Mouse (Mus musculus): ENCODE measurements around the gene Dst.
"Not testable (repeated sequence)": the region's sequence is repeated elsewhere in the genome, so short reads cannot be mapped to it uniquely, and the experiment has no call there.

Gene Dst

GRCm38 (mm10) chr1:34030330-34031021 lies 122.5 kb downstream of the Dst start:
- DNase-seq: no peak

DNA sequence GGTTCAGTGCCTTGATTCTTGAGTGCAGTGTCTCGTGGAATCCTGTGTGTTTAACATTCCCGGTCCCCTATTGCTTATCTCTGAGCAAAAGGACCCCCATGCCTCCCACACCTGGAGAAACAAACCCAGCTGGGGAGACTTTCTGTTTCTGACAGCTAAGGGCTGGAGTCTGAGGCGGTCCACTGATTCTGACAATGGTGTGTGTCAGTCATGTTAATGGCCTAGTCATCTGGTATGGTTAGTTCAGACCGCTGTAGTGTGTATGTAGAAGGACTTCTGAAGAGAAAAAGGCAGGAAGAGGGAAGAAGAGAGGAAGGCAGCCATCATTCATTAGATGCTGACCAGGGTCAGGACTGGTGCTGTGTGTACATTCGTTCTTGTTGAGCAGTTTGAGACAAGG lies 125.0 kb downstream of the Dst start:
- no peak for DNase-seq

- no peak for DNase-seq
These were observed 125.5 kb downstream of the Dst start for GRCm38 (mm10) chr1:34033478-34033877.

- no peak for DNase-seq
These were observed 125.9 kb downstream of the Dst start for GRCm38 (mm10) chr1:34033958-34034357.

DNA sequence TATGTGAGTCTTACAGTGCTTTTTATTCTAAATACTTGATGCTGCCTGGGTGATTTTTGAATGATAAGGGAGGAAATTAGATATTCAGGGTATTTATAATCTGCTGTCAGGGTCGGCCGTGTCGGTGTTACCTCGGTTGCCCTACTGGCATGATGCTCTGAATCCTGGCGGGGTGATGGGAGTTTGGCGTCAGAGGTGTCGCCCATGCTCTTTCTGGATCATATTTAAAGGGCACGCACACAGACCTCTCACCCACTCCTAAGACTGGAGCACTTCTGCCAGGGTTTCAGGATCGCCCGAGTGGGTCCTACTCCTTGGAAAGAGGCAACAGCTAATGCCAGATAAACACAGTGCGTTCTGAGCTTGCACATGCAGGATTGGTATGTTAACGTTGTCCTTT lies 128.1 kb downstream of the Dst start:
- no peak for DNase-seq

GRCm38 (mm10) chr1:34038571-34038970 lies 130.5 kb downstream of the Dst start:
- DNase-seq: no peak

- DNase-seq: no peak
These were observed 132.0 kb downstream of the Dst start for GRCm38 (mm10) chr1:34040049-34040448.

- no peak for DNase-seq
These were observed 133.1 kb downstream of the Dst start for GRCm38 (mm10) chr1:34040901-34041721.

GRCm38 (mm10) chr1:34042299-34042698 lies 134.3 kb downstream of the Dst start:
- no peak for DNase-seq

DNA sequence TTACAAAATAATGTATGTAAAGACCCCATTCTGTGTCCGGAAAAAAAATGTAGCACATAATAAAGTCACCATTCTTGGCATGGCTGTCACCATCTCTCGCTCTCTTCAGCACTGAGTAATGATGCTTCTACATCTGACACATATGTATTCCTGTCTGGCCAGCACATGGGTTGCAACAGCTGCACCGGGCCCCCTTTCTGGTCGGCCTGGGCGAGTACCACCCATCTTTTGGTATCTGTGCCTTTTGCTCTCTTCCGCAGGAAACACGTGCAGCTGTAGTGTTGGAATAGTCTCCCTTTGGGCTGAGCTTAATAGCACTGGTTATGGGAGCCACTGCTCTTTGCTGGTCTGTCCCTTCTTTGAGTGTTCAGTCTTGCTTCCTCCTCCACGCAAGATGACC lies 135.3 kb downstream of the Dst start:
- no peak for DNase-seq

GRCm38 (mm10) chr1:34043836-34044550 lies 136.0 kb downstream of the Dst start:
- DNase-seq: no peak

GRCm38 (mm10) chr1:34044675-34045074 lies 136.7 kb downstream of the Dst start:
- DNase-seq: no peak

DNA sequence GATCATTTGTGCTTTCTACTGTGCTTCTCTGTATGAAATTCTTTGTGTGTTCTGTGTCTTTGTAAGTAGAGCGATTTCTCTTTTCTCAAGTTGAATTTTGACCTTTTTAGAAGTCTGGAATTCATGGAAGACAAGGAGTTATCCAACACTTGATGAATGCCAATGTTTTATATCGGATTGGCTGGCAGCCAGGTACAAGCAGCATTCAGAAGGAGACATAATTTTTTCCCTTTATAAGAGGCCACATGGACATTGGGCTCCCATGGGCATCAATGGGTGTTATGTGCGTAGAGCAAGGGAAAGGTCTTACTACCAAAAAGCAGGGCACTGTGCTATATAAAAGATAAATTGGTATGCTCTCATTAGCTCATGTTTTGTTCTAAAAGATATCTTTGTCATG lies 139.3 kb downstream of the Dst start:
- DNase-seq: no peak

- DNase-seq: no peak
These were observed 143.2 kb downstream of the Dst start for GRCm38 (mm10) chr1:34051251-34051650.

DNA sequence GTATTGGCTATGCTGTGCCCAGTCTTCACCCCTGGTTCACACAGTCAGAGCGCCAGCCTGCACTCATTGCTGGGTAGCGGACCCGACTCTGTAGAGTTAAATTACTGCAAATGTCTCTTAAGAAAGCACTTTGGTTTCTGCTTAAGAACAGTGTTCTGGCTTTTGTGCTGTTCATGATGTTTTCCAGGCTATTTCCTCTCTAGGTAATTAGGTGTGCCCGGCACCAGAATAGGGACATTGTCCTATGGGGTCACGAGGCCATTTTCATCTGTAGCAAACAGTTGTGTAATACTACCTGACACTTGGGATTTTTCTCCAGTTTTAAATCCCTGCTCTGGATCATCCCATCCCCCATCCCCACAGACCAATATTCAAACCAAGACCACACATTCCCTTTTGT lies 144.4 kb downstream of the Dst start:
- DNase-seq: no peak

DNA sequence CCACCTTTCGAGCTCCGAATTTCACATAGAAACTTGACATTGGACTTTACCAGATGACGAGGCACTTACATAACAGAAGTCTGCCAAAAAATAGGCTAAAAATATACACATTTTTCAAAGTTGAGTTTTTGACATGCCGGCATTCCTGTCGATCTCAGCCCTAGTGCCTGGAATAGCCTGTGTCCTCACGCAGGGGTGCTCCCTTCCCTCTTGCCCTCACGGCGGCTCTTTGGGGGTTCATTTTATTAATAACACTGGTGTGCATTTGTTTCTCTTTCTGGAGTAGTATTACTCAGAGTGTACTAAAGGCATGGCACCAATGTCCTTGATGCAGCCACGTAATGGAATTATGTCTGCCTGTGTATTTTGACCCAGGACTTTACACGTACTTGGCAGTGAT lies 146.9 kb downstream of the Dst start:
- no peak for DNase-seq

DNA sequence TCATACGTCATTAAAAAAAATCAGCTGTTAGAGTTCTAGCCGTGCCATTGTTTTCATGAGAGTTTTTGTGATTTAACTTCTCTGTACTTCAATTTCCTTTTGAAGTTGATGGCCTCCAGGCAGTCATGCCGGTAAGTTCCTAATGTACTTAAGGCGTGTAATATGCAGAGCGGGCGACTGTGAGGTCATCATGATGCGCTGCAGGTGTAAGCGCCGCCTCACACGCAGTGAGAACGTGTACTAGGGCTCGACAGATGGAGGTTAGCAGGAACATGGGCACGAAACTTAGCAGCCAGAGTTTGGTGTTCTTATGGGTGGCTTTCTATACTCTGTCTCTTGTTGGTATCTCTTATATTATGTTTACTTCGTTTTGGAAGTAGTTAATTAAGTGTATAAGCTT lies 148.6 kb downstream of the Dst start:
- DNase-seq: no peak

DNA sequence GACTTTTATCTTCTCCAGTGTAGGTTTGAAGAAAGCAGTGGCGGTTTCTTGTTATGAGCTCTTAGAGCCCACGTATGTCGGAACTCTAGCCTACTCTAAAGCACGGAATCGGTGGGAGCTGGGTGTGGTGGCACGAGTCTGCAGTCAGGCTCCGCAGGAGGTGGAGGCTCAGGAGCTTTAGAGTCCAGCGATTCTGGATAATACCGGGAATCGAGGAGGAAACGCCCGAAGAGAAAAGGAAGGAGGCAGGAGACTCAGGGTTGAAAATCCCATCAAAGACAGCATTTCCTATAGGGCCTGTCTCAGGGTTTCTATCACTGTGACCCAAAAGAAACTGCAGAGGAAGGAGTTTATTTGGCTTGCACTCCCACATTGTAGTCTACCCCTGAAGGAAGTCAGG lies 151.2 kb downstream of the Dst start:
- DNase-seq: no peak

DNA sequence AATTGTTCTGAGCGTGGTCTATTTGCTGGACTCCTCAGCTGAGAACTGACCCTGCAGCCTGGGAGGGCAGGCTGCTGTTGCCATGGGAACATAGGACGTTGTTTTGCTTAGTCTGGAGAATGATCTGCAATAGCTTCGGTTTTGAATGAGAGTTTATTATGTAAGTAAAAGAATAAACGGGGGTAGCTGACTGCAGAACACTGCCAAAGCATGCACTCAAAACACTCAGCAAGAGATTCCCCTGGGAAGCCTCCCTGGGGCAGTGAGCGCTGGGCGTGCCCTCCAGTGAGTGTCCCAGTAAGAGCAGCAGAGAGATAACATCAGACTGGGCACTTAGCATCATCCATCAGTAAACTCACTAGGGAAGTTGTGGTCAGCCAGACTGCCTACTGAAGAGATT lies 152.4 kb downstream of the Dst start:
- peak; percentile 21 for DNase-seq

GRCm38 (mm10) chr1:34061078-34061477 lies 153.1 kb downstream of the Dst start:
- DNase-seq: peak; percentile 81

GRCm38 (mm10) chr1:34061860-34062259 lies 153.8 kb downstream of the Dst start:
- DNase-seq: no peak

GRCm38 (mm10) chr1:34063943-34064342 lies 155.9 kb downstream of the Dst start:
- no peak for DNase-seq

DNA sequence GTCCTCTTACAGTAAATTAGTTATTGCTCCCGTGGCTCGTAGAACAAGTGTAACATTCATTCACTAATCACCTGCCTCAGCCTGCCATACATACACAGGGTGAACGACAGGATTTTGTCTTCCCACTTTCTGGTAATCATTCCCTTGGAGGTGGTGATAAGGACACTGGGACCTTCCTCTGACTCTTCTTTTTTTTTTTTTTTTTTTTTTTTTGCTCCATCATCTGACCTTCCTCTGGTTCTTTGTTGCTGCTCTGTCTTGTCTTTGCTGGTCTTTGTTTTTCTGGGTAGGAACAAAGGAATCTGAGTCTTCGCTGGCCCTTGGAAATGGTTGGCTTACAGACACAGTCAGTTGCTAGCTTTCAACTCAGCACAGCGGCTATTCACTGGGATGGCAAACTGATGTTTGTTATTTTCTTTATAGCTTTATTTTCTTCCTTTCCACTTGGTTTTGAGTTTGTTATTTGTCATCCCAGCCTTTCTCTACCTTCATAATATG lies 157.6 kb downstream of the Dst start:
- no peak for DNase-seq

DNA sequence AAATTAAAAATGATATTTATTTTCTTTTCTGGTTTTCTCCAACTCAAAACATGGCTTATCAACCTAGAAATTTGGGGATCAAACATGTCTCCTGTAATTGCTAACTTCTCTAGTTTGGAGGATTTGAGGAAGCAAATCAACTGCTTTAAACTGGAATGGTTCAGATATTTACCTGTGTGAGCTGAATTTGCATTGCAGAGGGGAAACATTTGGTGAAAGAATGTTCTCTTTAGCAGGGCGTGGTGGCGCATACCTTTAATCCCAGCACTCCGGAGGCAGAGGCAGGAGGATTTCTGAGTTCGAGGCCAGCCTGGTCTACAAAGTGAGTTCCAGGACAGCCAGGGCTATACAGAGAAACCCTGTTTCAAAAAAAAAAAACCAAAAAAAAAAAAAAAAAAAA lies 158.4 kb downstream of the Dst start:
- DNase-seq: not testable (repeated sequence)
